Mouse (Mus musculus) ES-Bruce4 (cell line): ENCODE results near the gene Ang. TPM values are rescaled to one million over a fixed set of nuclear protein-coding genes. Genes with fewer than 3 reads are reported as not detected.

Experiments used
- H3K27ac ChIP-seq: 2 replicates; pipeline ENCODE4 v1.5.1; 2012; ENCODE audit warnings: low read length, inconsistent platforms; ENCODE audit not compliant: insufficient read depth
- H3K27me3 ChIP-seq: 2 replicates; pipeline ENCODE4 v1.6.1; 2012; ENCODE audit warnings: mild to moderate bottlenecking, low read length, inconsistent platforms; ENCODE audit not compliant: control insufficient read depth, poor library complexity, insufficient read depth, severe bottlenecking
- H3K36me3 ChIP-seq: 2 replicates; pipeline ENCODE4 v1.6.1; 2012; ENCODE audit warnings: inconsistent platforms, mild to moderate bottlenecking, low read length, moderate library complexity; ENCODE audit not compliant: control insufficient read depth, poor library complexity, insufficient read depth, severe bottlenecking
- H3K4me1 ChIP-seq: one replicate; pipeline ENCODE4 v1.8.1; 2011; ENCODE audit warnings: low read length; ENCODE audit not compliant: control insufficient read depth, insufficient read depth
- H3K4me3 ChIP-seq: 2 replicates; pipeline ENCODE4 v1.5.1; 2011; ENCODE audit warnings: low read depth, mild to moderate bottlenecking, low read length
- H3K9ac ChIP-seq: 2 replicates; pipeline ENCODE4 v1.6.1; 2012; ENCODE audit warnings: low read depth, mild to moderate bottlenecking, inconsistent platforms; ENCODE audit not compliant: poor library complexity, severe bottlenecking
- H3K9me3 ChIP-seq: replicated peaks from 2 replicates; pipeline ENCODE4 v1.6.1; 2012; ENCODE audit warnings: mild to moderate bottlenecking, low read length, inconsistent platforms; ENCODE audit not compliant: control insufficient read depth, poor library complexity, insufficient read depth, severe bottlenecking
- CTCF ChIP-seq: IDR thresholded peaks from one replicate; pipeline ENCODE4 v1.8.1; 2011; ENCODE audit warnings: low read depth, low read length
- EP300 ChIP-seq: IDR thresholded peaks from 2 replicates; pipeline ENCODE4 v1.6.1; 2011; ENCODE audit warnings: low read depth, low read length; ENCODE audit not compliant: insufficient read depth
- POLR2A ChIP-seq: IDR thresholded peaks from one replicate; pipeline ENCODE4 v1.8.1; 2011; ENCODE audit warnings: low read length; ENCODE audit not compliant: insufficient read depth
- polyA plus RNA-seq: library from polyadenylated mRNA; stranded (reverse); fragments of >200 nt; gene quantifications from 2 replicates; pipeline ENCODE4 v1.2.4, GENCODE M21; 2011; ENCODE audit warnings: low read depth; ENCODE audit not compliant: missing spikeins, insufficient read depth, insufficient read length

Gene Ang
- polyA plus RNA-seq, 1 experiment: 3.2 TPM

DNA sequence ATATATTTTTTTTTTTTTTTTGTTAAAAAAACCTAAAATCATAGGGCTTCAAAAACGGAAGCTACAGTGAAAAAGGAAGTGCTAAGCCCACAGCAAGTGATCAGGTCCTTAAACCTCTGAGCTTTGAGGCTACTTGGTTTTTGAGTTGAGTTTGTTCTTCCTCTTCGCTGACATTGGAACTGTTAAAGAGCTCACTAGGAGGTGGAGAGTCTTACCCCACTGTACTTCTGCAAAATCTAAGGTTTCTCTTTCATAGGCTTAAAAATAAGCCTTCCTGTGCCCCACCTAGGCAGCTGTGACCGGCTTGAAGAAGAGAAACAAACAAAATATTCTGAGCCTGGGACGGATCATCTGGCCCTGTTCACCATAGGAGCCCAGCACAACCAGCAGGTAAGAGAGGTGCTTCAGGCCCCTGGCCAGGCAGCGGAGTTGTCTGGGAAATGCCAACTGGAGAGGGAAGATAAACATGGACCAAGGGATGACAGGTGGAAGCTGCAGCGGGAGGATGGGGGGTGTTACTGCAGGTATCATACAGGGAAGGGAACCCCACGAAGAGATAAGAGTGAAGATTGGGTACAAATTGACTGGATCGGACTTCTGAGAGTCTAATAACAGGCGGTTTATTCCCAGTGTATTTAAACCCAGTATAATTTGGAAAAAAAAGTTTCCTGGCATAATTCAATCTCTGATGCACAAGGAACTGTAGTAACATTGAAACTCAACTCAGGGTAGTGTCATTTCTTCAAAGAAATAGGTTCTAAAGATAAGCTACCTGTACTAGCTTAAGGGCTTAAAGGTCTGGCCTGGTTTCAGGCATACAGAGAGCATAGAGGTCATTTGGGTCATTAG lies 38.0 kb downstream of the Ang start:
- H3K27me3 ChIP-seq: no peaks in the 10 kb centered on the region
- H3K4me3 ChIP-seq: no peak overlapping the region

DNA sequence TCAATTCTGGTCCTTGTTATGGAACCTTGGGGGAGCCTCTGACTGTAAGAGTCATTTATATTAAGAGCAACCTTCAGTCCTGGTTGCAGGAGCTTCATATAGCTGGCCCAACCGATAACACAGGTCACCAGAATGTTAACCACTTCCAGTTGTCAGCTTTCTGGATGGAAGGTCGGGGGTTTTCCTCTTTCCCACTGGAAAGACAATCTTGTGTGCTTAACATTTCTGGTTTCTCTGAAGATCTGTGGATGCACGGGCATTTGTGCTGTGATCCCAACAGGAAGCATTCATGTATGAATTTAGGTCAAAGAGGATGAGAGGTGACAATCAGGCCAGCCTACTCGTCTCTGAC lies 38.6 kb downstream of the Ang start:
- H3K27ac ChIP-seq: no peak overlapping the region
- H3K9me3 ChIP-seq: no peaks in the 10 kb centered on the region
- H3K27me3 ChIP-seq: no peaks in the 10 kb centered on the region
- H3K9ac ChIP-seq: no peak overlapping the region
- H3K36me3 ChIP-seq: no peaks in the 10 kb centered on the region
- TF ChIP-seq POLR2A (no peak), EP300 (no peak), CTCF (no peak)
- no peaks in the 10 kb centered on the region for H3K4me1 ChIP-seq
- no peak overlapping the region for H3K4me3 ChIP-seq

More for the DNA sequence above, 38.0 kb downstream of the Ang start:
- Histone ChIP-seq H3K9me3 (no peaks in the 10 kb centered on the region), H3K9ac (no peak overlapping the region), H3K27ac (no peak overlapping the region), H3K36me3 (no peaks in the 10 kb centered on the region), H3K4me1 (no peaks in the 10 kb centered on the region)
- no peak for TF ChIP-seq POLR2A

- H3K36me3 ChIP-seq: no peaks in the 10 kb centered on the region
- no peak overlapping the region for H3K9ac ChIP-seq
- H3K9me3 ChIP-seq: no peaks in the 10 kb centered on the region
- TF ChIP-seq POLR2A (no peak), EP300 (no peak), CTCF (no peak)
- no peaks in the 10 kb centered on the region for H3K27me3 ChIP-seq
- H3K27ac ChIP-seq: no peak overlapping the region
- no peak overlapping the region for H3K4me3 ChIP-seq
- H3K4me1 ChIP-seq: no peaks in the 10 kb centered on the region
Observed at GRCm38 (mm10) chr14:51130315-51130940, 39.5 kb downstream of the Ang start.

- Histone ChIP-seq H3K27me3 (no peaks in the 10 kb centered on the region), H3K9me3 (no peaks in the 10 kb centered on the region), H3K27ac (no peak overlapping the region), H3K36me3 (no peaks in the 10 kb centered on the region), H3K4me1 (no peaks in the 10 kb centered on the region), H3K9ac (no peak overlapping the region), H3K4me3 (no peak overlapping the region)
- TF ChIP-seq CTCF (no peak), POLR2A (no peak), EP300 (no peak)
Observed at GRCm38 (mm10) chr14:51131086-51131815, 40.3 kb downstream of the Ang start.

DNA sequence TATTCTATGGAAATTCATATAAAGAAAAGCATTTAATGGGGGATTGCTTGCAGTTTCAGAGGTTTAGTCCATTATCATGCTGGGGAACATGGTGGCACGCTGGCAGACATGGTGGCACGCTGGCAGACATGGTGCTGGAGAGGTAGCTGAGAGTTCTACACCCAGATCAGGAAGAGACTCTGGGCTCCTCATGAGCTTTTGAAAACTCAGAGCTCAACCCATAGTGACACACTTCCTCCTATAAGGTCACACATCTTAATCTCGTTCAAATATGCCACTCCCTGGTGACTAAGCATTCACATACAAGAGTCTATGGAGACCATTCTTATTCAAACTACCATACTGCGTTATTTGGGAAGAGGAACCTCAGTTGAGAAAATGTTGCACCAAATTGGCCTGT lies 41.4 kb downstream of the Ang start:
- Histone ChIP-seq H3K4me3 (no peak overlapping the region), H3K36me3 (no peaks in the 10 kb centered on the region), H3K4me1 (no peaks in the 10 kb centered on the region), H3K27ac (no peak overlapping the region), H3K9ac (no peak overlapping the region), H3K27me3 (no peaks in the 10 kb centered on the region), H3K9me3 (no peaks in the 10 kb centered on the region)
- TF ChIP-seq EP300 (no peak), CTCF (no peak), POLR2A (no peak)

DNA sequence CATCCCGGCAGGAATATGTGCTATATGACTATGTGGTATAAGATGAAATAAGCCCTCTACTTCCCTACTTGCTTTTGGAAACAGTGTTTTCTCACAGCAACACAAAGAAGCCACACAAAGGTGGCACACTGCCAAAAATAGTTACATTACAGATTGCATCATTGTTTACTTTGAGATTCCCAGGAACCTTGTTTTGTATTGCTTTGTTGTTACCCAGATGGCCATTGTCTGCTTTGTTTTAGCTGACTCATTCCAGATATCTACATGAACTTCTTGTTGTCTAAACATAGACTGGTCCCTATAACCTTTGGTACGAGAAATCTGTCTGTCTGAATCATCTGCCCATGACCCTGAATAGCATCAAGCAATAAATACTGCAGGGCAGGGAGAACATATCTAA lies 49.4 kb downstream of the Ang start:
- Histone ChIP-seq H3K4me3 (no peak overlapping the region), H3K27me3 (no peaks in the 10 kb centered on the region), H3K9ac (no peak overlapping the region), H3K9me3 (peaks cover 3% of the 10 kb centered on the region; the same call in 1 of the 2 replicates), H3K4me1 (no peaks in the 10 kb centered on the region), H3K27ac (no peak overlapping the region), H3K36me3 (no peaks in the 10 kb centered on the region)
- TF ChIP-seq EP300 (no peak), CTCF (no peak), POLR2A (no peak)
